Mouse (Mus musculus): ENCODE data around the gene Inip.

The Inip gene

GRCm38 (mm10) chr4:59801489-59801888, at the start of gene Inip:
Inip (minus strand) TSS chr4:59801589.
- in situ Hi-C loops (cut with MboI; ENCODE audit: low sequenced_read_pairs) = no loop called here

GRCm38 (mm10) chr4:59850181-59850580, 48.8 kb upstream of the Inip start:
- in situ Hi-C loops (cut with MboI; ENCODE audit: low sequenced_read_pairs) = loop anchor here (5.0 to 25.0 kb wide), 2 partner anchors 58 to 238 kb away; no protein-coding TSS in a partner anchor

GRCm38 (mm10) chr4:59847447-59847846, 46.1 kb upstream of the Inip start:
- in situ Hi-C loops (cut with MboI; ENCODE audit: low sequenced_read_pairs) = no loop called here

DNA sequence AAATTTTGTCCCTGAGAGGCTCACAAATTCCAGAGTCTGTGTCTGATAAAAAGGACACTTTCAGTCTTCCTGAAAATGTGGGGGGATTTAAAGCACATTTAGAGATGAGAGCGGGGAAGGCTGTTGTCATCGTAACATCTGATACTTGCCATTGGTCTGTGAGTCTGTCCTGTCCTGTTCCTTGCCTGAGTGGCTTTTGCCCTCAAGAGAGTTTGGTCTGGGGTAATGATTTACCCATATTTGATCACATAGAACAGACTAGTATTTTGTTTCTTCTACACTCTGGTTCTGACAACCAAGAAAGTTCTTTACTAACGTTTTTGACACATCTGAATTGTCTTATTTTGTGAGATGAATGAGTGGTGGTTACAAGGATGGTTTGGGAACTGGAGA, 43.9 kb upstream of the Inip start:
- in situ Hi-C loops (cut with MboI; ENCODE audit: low sequenced_read_pairs) = no loop called here

DNA sequence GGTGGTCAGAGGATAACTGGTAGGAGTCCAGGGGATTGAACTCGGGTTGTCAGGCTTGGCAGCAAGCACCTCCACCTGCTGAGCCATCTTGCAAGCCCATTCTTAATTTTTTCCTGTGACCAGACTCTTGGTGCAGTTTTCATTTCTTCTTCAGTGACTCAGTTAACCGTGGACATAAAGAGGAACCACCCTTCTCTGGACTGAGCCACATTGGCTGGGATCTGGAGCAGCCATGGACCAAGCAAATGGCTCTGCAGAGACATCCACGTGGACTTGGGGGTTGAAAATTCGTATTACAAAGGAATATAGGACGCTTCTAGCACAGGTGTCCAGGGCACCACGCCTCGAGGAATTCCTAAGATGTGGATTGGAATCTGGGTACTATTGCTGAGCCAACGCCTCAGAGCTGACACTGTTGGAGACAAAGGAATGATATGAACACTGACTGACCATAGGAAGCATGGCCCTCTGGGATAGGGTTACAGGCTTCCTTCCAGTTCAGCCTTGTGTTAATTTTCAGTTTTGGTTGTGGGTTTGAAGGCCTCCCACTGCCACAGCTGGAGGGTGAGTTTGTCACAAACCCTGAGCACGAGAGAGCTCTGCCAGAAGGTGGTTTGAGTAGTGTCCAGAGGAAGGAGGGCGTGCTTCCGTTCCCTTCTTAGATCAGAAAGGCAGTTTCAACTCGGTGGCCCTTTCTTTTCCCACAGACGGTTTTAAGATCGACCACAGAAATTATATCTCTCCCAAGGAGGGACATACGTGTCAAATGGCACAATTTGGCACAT, 43.3 kb upstream of the Inip start:
- in situ Hi-C loops (cut with MboI; ENCODE audit: low sequenced_read_pairs) = no loop called here

GRCm38 (mm10) chr4:59837659-59838058, 36.3 kb upstream of the Inip start:
- in situ Hi-C loops (cut with MboI; ENCODE audit: low sequenced_read_pairs) = no loop called here

DNA sequence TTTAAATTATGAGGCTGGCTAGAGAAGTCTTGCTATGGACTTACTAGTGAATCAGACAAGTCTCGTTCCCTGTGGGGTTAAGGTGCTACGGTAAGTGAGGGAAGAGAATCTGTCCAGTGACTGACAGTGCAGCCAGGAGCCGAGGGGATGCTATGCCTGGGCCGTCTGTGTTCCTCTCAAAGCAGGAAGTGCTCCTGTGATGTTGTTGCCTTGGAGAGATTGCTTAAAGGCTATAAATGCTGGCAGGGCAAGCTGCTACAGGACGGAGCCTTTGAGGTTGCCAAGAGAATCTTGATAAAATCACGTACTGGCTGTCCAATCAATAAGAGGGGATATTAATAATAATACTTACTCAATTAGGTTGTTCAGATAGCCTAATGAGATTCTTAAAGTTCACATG, 31.4 kb upstream of the Inip start:
- in situ Hi-C loops (cut with MboI; ENCODE audit: low sequenced_read_pairs) = no loop called here

- in situ Hi-C loops (cut with MboI; ENCODE audit: low sequenced_read_pairs) = no loop called here
These were observed 29.6 kb upstream of the Inip start for GRCm38 (mm10) chr4:59831038-59831437.

GRCm38 (mm10) chr4:59829072-59829471, 27.7 kb upstream of the Inip start:
- in situ Hi-C loops (cut with MboI; ENCODE audit: low sequenced_read_pairs) = no loop called here

DNA sequence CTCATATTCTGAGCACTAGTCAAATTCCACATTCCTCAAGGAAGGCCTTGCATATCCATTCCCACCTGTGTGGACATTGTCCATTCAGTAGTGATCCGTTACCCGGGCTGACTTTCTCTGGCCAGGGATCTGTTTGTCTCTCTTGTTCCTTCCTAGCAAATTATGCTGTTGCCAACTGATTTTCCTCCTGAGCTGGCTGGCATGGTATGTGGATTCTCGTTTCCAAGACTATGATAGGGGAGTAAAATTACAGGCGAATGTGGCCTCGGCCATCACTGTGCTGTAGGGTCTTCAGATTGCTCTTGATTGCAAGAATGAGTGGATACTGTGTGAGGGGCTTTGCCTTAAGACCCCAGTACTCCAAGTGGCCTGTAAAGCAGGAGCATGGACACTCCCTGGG, 25.0 kb upstream of the Inip start:
- in situ Hi-C loops (cut with MboI; ENCODE audit: low sequenced_read_pairs) = no loop called here

GRCm38 (mm10) chr4:59825634-59826033, 24.2 kb upstream of the Inip start:
- in situ Hi-C loops (cut with MboI; ENCODE audit: low sequenced_read_pairs) = no loop called here

DNA sequence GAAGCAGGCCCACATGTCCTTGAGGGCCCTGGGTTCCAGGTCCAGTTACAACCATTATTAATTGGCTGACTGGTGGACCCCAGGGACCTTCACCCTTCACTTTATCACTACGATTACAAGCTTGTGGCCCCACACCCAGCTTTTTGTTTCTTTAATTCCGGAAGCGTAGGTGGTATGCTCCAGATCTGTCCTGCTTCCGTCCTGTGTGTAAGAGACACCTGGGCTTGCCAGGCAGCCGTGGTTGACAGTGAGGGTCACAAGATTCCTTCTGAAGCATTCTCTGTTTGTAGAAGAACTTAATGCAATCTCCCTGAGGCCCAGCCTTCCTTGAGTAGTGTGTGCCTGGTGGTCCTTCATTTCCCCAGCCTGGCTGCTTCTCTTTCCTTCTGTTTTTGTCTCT, 23.5 kb upstream of the Inip start:
- in situ Hi-C loops (cut with MboI; ENCODE audit: low sequenced_read_pairs) = no loop called here

- in situ Hi-C loops (cut with MboI; ENCODE audit: low sequenced_read_pairs) = no loop called here
These were observed 22.1 kb upstream of the Inip start for GRCm38 (mm10) chr4:59823470-59823869.

GRCm38 (mm10) chr4:59822119-59822518, 20.7 kb upstream of the Inip start:
- in situ Hi-C loops (cut with MboI; ENCODE audit: low sequenced_read_pairs) = no loop called here

DNA sequence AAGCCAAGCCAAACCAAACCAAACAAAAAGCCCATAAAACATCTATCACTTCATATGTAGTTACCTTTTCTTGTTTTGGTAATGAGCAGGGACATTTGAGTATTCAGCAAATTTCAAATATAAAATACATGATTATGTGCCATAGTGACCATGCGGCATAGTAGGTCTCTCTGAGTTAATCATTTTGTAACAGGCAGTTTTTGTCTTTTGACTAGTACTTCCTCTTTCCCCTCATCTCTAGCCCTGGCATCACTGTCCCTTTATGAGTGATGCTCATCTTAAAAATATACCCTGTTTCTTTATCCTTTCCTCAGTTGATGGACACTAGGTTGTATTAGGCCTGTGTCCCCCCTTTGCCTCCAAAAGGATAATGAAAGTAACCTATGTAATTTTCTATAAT, 20.1 kb upstream of the Inip start:
- in situ Hi-C loops (cut with MboI; ENCODE audit: low sequenced_read_pairs) = no loop called here

DNA sequence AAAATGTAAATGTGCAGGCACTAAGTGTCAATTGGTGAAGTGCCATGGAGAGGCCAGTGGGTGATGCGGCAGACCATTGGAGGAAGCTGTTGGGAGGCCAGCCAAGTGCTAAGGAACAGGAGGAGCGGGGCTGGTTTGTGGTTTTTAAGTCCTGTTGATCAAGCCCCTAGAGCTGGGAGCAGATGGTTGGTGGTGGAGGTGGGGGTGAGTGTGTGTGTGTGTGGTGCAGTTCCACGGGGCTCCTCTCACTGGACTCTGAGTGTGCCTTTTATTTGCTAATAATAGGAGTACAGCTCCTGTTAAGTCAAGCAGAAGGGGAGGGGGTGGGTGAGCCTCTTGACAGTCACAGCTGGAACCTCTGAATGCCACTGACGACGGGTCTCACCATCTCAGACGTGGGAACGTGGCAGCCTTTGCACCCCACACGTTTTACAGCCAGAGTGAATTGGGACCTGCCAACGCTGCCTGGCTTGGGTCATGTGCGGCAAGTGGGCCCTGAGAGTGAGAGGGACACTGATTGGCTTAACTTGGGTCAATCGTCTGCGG, 18.2 kb upstream of the Inip start:
- in situ Hi-C loops (cut with MboI; ENCODE audit: low sequenced_read_pairs) = no loop called here

- in situ Hi-C loops (cut with MboI; ENCODE audit: low sequenced_read_pairs) = no loop called here
These were observed 17.7 kb upstream of the Inip start for GRCm38 (mm10) chr4:59819054-59819472.

DNA sequence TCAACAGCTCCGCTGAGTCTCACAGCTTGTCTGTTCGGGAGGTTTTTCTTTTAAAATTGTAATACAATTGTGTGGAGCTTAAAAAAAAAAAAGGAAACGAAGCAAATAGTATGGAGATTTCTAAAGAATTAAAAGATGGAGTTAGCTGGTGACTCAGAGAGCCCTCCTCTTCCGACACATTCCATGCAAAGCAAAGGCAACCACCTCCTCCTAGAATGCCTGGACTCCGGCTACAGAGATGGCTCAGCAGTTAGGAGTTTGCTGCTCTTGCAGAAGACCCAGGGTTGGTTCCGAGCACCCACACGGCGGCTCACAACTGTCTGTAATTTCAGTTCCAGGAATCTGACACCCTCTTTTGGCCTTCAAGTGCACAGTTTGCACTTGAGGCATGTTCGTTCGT, 17.1 kb upstream of the Inip start:
- in situ Hi-C loops (cut with MboI; ENCODE audit: low sequenced_read_pairs) = no loop called here

GRCm38 (mm10) chr4:59817790-59818189, 16.4 kb upstream of the Inip start:
- in situ Hi-C loops (cut with MboI; ENCODE audit: low sequenced_read_pairs) = no loop called here

GRCm38 (mm10) chr4:59816477-59816876, 15.1 kb upstream of the Inip start:
- in situ Hi-C loops (cut with MboI; ENCODE audit: low sequenced_read_pairs) = no loop called here

DNA sequence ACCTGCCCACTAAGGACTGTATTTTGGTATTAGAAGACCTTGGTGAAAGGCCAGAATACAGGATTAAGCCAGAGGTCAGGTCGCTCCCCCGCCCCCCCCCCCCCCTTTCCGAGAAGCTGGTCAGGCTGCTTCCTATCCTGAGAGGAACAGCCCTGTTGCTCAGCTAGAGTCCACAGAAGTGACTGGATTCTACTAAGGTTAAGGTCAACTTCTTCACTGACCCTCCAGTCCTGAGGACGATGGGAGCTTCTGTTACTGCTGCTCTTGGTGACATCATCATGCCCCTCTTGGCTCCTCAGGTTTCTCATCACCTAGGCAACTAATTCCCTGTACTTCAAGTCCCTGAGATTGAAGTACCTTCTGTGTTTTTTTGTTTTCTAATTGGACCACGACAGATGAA, 14.6 kb upstream of the Inip start:
- in situ Hi-C loops (cut with MboI; ENCODE audit: low sequenced_read_pairs) = no loop called here

GRCm38 (mm10) chr4:59815121-59815810, 13.9 kb upstream of the Inip start:
- in situ Hi-C loops (cut with MboI; ENCODE audit: low sequenced_read_pairs) = no loop called here
